Mouse (Mus musculus) ovary, adult 18-20 months (tissue): ENCODE measurements around the gene F2r.

ENCODE experiments used
- DNase-seq: peaks from one replicate; pipeline ENCODE4 v3.0.0; 2022; ENCODE audit warnings: low spot score, mixed read lengths

The F2r gene

GRCm38 (mm10) chr13:95630747-95631146, 12.5 kb upstream of the F2r start:
- no peak for DNase-seq

GRCm38 (mm10) chr13:95629751-95630150, 11.5 kb upstream of the F2r start:
- no peak for DNase-seq

GRCm38 (mm10) chr13:95626696-95627095, 8.4 kb upstream of the F2r start:
- DNase-seq, result no peak

- DNase-seq, result no peak
Observed at GRCm38 (mm10) chr13:95623042-95623441, 4.8 kb upstream of the F2r start.

GRCm38 (mm10) chr13:95621563-95621962, 3.3 kb upstream of the F2r start:
- no peak for DNase-seq

GRCm38 (mm10) chr13:95618859-95619258, 572 bp upstream of the F2r start:
- no peak for DNase-seq

DNA sequence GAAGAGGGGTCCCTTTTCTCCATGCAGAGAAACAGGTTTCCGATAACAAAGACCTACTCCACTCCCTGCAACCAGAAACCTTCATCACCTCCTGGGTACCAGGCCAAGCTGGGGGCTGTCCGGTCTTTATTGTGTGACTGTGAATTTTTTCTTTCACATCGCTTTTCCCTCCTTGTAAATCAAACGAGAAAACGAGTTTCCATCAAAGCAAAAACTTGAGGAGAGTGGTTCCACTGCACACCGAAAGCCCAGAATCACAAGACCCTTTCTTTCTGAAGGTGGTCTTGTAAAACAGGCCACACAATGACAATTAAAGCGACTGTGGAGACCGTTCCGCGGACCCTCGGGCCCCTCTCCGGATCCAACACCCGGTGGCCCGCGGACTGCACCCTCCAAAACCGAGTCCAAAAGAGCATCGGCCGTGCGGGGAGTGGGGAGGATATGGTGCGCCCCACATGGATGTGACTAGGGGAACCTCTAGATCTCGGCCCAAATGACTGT, 566 bp downstream of the F2r start:
- DNase-seq, result no peak

DNA sequence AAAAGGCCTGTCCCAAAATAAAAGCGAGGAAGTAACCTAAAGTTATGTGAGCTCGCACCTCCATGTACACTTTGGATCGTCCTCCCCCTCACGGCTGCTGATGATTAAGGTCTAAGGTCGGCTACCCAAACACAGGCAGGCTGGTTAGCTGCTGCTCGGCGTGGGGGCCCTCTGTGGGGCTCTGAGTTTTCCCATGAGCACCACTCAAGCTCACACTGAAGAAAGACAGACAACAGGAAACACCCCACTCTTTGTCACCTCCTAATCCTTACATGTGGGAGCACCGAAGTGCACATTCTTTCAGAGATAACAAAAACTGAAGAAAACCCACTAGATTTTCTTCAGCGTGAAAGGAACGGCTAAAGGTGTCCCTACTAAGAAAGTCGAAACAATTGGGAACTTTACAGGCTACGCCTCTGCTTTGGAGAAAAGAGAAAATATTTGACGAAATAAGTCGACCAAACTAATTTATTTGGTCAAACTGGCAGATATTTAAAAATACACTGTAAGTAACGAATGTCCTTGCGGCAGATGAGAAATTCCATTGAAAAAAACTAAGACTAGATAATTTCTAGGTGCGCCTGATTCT, 1.1 kb downstream of the F2r start:
- DNase-seq, result no peak

DNA sequence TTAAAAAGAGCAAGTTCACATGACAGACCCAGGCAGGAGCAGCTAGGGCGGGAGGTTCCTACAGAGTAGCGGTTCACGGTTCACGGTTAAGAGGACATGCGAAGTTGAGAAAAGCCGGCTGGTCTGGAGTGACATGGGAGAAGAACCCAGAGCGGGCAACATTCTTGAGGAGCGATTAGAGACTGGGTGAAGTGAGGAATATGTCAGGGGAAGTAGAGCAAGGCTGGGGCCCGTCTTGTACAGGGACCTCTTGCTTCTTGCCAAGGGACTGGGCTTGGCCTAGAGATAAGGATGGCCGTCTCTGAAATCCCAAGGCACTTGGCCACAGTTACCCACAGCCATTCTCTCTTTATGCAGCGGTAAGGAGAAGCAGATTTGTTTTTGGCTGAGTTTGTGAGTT, 1.8 kb downstream of the F2r start:
- DNase-seq, result no peak

GRCm38 (mm10) chr13:95614757-95615156, 3.5 kb downstream of the F2r start:
- DNase-seq, result no peak

DNA sequence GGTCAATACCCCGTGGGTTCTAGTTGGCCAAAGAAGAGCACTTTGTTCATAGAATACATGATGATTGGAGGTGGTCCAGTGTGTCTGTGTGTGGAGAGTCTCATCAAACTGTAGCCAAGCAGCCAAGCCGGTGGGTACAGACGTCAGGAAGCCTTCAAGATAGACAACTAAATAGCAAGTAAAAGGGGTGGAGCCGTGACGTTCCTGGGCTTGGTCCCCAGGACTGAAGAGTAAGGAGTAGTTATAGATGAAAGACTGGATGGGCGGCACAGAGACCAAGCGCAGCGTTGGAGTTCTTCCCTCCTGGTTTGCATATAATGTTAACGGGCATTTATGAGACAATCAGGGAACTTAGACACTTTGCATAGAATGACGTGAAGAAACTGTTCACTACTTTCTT, 6.0 kb downstream of the F2r start:
- no peak for DNase-seq

- DNase-seq, result no peak
Observed at GRCm38 (mm10) chr13:95611752-95612151, 6.5 kb downstream of the F2r start.

- DNase-seq, result no peak
Observed at GRCm38 (mm10) chr13:95610786-95611562, 7.3 kb downstream of the F2r start.

DNA sequence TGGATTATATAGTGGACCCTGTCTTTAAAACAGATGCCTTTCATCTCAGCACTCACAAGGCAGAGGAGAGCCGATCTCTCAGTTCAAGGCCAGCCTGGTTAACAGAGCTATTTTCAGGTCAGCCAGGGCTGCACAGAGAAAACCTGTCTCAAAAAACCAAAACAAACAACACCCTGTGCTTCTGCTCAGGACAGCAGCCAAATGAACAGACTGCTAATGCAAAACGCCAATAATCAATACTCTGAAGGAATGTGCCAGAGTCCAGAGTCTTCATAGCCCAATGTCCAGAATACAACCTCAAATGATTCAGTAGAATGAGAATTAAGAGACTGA, 9.2 kb downstream of the F2r start:
- DNase-seq, result no peak

DNA sequence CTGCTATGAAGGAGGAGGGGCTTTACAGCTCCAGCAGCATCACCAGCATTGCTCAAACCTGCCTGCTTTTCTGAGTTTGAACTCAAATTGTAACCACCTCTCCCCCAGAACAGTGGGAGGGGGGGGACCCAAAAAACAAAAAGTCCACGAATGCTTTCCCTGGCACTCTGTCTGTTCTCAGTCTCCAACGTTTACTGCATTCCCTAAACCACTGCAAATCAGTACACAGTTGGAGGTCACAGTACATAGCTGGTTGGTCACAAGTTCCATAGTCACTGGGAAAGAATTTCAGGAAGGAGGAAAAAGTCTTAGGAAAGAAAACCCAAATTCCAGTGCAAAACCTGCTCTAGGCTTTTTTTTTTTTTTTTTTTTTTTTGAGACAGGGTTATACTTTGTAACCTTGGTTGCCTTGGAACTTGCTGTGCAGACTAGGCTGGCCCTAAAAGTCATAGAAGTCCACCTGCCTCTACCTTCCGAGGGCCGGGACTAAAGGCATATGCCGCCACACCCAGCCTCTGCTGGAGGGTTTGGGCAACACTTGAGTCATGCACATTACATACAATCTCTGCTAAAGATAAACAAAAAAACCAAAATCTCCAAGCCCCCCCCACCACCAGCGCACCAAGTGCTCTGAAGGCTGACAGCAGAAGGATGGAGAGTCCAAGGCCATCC, 9.7 kb downstream of the F2r start:
- DNase-seq, result no peak

DNA sequence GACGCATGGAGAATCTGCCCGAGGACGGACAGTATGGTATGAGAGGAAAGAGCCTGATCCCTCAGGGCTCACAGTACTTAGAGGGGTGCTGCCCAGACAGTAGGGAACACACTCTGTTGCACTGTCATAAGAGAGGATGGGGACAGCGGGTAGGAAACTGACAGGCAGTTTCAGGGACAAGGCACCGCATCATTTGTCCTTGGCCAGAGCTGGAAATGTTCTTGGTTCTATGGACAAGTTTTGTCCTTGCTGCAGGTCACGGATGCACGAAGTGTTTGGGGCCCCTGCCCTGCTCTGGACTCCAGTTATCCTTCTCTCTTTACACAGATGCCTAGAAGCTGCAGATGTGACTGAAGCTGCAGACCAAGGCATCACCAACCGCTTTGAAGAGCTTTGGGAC, 11.3 kb downstream of the F2r start:
- DNase-seq, result no peak

GRCm38 (mm10) chr13:95604288-95604687, 14.0 kb downstream of the F2r start:
- no peak for DNase-seq

DNA sequence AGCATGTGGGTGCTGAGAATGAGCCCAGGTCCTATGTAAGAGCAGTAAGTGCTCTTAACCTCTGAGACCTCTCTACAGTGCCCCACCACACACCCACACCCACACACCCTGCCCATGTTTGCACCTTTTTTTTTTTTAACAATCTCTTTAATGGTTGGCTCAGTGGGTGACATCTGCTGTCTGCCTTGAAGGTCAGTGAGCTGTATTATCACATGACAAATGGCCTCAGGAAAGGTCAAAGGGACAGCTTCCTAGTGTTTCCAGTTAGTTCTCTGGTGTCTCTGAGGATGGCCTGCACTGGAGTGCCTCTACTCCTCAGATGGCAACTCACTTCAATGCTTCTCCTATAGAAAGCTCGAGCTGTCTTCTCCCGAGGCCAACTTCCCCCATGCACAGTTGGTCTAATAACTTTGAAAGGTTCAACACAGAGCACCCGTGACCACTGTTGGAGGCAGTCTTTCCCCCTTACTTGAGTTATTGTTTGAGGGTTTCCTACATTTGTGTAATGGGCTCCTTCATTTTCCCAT, 18.4 kb downstream of the F2r start:
- DNase-seq, result no peak

DNA sequence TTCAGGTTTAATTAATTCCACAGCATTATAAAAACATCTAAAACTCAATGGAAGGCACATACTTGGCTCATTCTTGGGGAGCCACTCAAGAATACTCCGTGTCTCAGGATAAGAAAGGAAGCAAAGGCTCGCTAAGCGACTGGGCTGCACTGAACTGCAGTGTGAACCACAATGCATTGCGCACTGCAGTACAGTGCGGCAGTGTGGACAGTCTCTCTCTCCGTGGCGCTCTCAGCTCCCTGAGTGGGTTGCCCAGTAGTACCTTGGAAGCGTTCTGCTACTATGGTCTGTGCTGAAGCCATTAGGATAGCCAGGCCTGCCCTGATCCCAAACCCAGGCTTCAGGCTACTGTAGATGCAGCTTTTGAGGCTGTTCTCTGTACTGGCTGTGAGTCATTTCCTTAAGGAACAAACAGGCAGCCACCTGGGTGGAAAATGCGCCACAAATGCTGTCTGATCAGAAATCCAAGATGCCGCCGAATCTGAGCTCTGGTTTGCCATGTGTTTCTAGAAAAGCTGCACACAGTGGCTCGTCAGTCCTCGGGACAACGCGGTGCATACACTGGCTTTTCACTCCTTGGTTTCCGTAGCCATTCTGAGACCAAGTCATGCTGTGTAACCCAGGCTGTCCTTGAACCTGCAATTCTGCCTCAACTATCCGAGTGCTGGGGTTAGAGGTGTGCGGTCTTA, 19.9 kb downstream of the F2r start:
- DNase-seq, result no peak

DNA sequence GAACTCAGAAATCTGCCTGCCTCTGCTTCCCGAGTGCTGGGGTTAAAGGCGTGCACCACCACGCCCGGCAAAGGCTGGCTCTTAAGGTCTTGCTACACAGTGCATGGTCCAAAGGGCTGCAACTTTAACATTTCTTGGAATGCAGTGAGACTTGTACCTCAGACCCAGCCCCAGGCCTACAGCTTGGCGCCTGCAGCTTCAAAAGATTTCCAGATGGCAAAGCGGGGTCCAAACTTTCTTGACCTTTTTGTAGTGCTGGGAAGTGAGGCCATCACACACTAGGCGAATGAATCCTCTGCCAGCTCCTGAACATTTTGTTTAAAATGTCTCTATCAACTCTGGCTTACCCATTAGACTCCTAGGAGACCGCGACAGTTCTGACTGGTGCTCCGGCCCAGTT, 20.7 kb downstream of the F2r start:
- DNase-seq, result no peak

- DNase-seq, result no peak
Observed at GRCm38 (mm10) chr13:95596689-95597088, 21.6 kb downstream of the F2r start.

DNA sequence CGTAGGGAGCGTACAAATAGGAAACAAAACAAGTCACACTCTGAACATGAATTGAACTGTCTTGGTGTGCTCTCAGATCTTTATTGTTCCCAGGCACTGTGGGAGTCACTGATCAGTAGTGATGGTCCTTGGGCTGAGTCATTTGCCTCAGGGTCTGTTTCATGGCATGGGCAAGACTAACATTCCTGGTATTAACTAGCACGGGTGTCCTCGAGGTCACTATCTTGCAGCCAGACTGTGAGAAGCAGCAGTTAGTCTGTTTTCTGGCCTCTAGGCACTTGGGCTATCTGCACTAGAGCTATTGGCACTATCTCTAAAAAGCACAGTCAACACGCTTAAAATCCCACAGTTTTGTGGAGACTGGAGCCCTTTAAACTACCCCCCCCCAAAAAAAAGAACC, 22.4 kb downstream of the F2r start:
- DNase-seq, result no peak

DNA sequence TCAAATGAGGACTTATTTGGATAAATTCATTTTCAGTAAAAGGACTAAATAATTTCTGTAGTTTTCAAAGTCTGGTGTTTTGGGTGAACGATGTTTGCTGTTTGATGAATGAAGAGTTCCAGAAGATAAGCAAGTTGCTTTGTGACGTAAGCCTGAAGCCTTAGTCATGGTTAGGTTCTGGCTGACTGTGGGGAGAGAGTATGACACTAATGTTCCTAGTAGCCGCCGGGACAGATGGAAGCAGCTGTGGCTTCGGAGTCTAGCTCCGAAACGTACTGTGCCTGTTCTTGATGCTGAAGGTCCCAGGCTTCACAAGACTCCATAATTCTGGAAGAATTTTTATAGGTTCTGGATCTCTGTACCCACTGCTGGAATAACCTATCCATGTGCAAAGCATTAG, 22.9 kb downstream of the F2r start:
- no peak for DNase-seq
